In the genomic region with DNA sequence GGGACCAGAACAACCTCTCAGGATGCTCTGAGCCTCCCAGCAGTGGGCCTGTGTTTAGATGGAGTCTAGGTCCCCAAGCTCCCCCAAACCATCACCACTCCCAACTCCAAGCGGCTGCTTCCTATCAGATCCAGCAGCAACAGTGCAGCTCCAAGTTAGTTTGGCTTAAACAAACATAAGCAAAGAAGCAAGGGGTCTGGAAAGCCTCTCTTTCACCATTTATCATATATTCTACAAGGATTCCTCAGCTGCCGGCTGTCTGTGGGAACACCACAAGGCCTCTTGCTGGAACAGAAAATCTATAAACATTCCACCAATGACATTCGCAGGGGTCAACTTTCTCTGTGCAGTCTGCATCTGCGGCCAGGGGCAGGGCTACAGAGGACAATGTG, we compare ENCODE assay signal across 14 mouse cellular contexts. TPM values are rescaled to one million over a fixed set of nuclear protein-coding genes. Genes with fewer than 3 reads are reported as not detected.
DNase-seq lines count a peak whose midpoint lies in the region; ATAC-seq lines count a peak whose summit lies in the region.
"Had no signal": no experiment of that assay in that cellular context is flagged by ENCODE, and none has a peak within 500 bp of the region (broad histone marks: within the 10 kb centered on the region; RNA-seq: fewer than 3 reads in every experiment).

No protein-coding gene starts in this region.

- no peaks in the 10 kb centered on the region for H3K9me3 ChIP-seq in heart, embryonic 10.5 days
- no peaks in the 10 kb centered on the region for H3K9me3 ChIP-seq in limb, embryonic 12.5 days
- no peaks in the 10 kb centered on the region for H3K9me3 ChIP-seq in limb, embryonic 10.5 days (replicated peaks)
- H3K9me3 ChIP-seq in heart, embryonic 16.5 days (replicated peaks; ENCODE audit: control insufficient read depth, low read length) = no peaks in the 10 kb centered on the region
- no peaks in the 10 kb centered on the region for H3K9me3 ChIP-seq in liver, embryonic 16.5 days (replicated peaks; ENCODE audit: control insufficient read depth, low read length)
- no peaks in the 10 kb centered on the region for H3K9me3 ChIP-seq in midbrain, embryonic 10.5 days (replicated peaks)
- H3K9me3 ChIP-seq: embryonic facial prominence, embryonic 13.5 days; midbrain, embryonic 12.5 days; neural tube, embryonic 12.5 days had no signal

- H3K9ac ChIP-seq in limb, embryonic 12.5 days (replicated peaks) = no peak overlapping the region
- H3K9ac ChIP-seq in heart, embryonic 16.5 days (ENCODE audit: low read length) = peak overlapping the region; percentile 23; the same call in 1 of the 2 replicates
- H3K9ac ChIP-seq in liver, embryonic 16.5 days (ENCODE audit: low read depth, low read length) = no peak overlapping the region
- H3K9ac ChIP-seq: embryonic facial prominence, embryonic 13.5 days; midbrain, embryonic 12.5 days; neural tube, embryonic 12.5 days had no signal

- DNase-seq in heart, embryonic 10.5 days (ENCODE audit: low spot score) = no peak
- DNase-seq in heart, postnatal 25 days (ENCODE audit: low spot score) = no peak
- DNase-seq in limb, embryonic 10.5 days (ENCODE audit: low spot score) = no peak
- no peak for DNase-seq in midbrain, embryonic 10.5 days (ENCODE audit: low spot score)
- no peak for DNase-seq in left cerebral cortex, adult 11 months (ENCODE audit: low spot score)
- DNase-seq: cerebellum, adult 9-11 months; right cerebral cortex, postnatal 25 days had no signal

- H3K27me3 ChIP-seq in heart, embryonic 10.5 days (ENCODE audit: insufficient read depth, poor library complexity, severe bottlenecking) = no peaks in the 10 kb centered on the region
- H3K27me3 ChIP-seq in limb, embryonic 12.5 days = no peaks in the 10 kb centered on the region
- H3K27me3 ChIP-seq in limb, embryonic 10.5 days (ENCODE audit: low read depth, poor library complexity, severe bottlenecking) = no peaks in the 10 kb centered on the region
- H3K27me3 ChIP-seq in heart, embryonic 16.5 days (ENCODE audit: control insufficient read depth, insufficient read depth, low read length) = no peaks in the 10 kb centered on the region
- H3K27me3 ChIP-seq in liver, embryonic 16.5 days (ENCODE audit: control insufficient read depth, insufficient read depth, low read depth, low read length) = no peaks in the 10 kb centered on the region
- H3K27me3 ChIP-seq in midbrain, embryonic 10.5 days (ENCODE audit: low read depth, poor library complexity, severe bottlenecking) = no peaks in the 10 kb centered on the region
- H3K27me3 ChIP-seq: embryonic facial prominence, embryonic 13.5 days; midbrain, embryonic 12.5 days; neural tube, embryonic 12.5 days had no signal

- H3K4me1 ChIP-seq in heart, embryonic 10.5 days = peaks cover 85% of the 10 kb centered on the region
- H3K4me1 ChIP-seq in limb, embryonic 12.5 days (replicated peaks) = peaks cover 59% of the 10 kb centered on the region
- H3K4me1 ChIP-seq in limb, embryonic 10.5 days = peaks cover 54% of the 10 kb centered on the region
- peaks cover 83% of the 10 kb centered on the region for H3K4me1 ChIP-seq in heart, embryonic 16.5 days (ENCODE audit: control insufficient read depth, insufficient read depth, low read length)
- peaks cover 56% of the 10 kb centered on the region for H3K4me1 ChIP-seq in liver, embryonic 16.5 days (ENCODE audit: control insufficient read depth, low read depth, low read length)
- peaks cover 19% of the 10 kb centered on the region; the same call in 1 of the 2 replicates for H3K4me1 ChIP-seq in midbrain, embryonic 10.5 days
- H3K4me1 ChIP-seq: midbrain, embryonic 12.5 days had no signal

- 31% methylated on average over 4 of the region's 4 CpGs for WGBS in heart, embryonic 10.5 days
- WGBS in limb, embryonic 12.5 days = 46% methylated on average over 4 of the region's 4 CpGs
- WGBS in limb, embryonic 10.5 days = 52% methylated on average over 4 of the region's 4 CpGs
- 21% methylated on average over 4 of the region's 4 CpGs for WGBS in heart, embryonic 16.5 days
- 64% methylated on average over 4 of the region's 4 CpGs for whole genome bisulfite sequencing in liver, embryonic 16.5 days (ENCODE audit: insufficient replicate concordance)
- WGBS in midbrain, embryonic 10.5 days = 68% methylated on average over 4 of the region's 4 CpGs

- no peak overlapping the region for H3K4me2 ChIP-seq in limb, embryonic 12.5 days
- no peak overlapping the region for H3K4me2 ChIP-seq in heart, embryonic 16.5 days (ENCODE audit: low read depth, low read length)
- no peak overlapping the region for H3K4me2 ChIP-seq in liver, embryonic 16.5 days (ENCODE audit: low read depth, low read length)
- H3K4me2 ChIP-seq: embryonic facial prominence, embryonic 13.5 days; midbrain, embryonic 12.5 days; neural tube, embryonic 12.5 days had no signal

- intact Hi-C loops in heart, postnatal 25 days (cut with DNase I) = no loop called here

- H3K4me3 ChIP-seq in heart, embryonic 10.5 days = no peak overlapping the region
- no peak overlapping the region for H3K4me3 ChIP-seq in limb, embryonic 12.5 days (replicated peaks)
- no peak overlapping the region for H3K4me3 ChIP-seq in limb, embryonic 10.5 days
- no peak overlapping the region for H3K4me3 ChIP-seq in heart, embryonic 16.5 days (ENCODE audit: low read length)
- no peak overlapping the region for H3K4me3 ChIP-seq in liver, embryonic 16.5 days (ENCODE audit: low read depth, low read length)
- H3K4me3 ChIP-seq in midbrain, embryonic 10.5 days = no peak overlapping the region
- H3K4me3 ChIP-seq: embryonic facial prominence, embryonic 13.5 days; midbrain, embryonic 12.5 days; neural tube, embryonic 12.5 days had no signal

- ATAC-seq in limb, embryonic 12.5 days (ENCODE audit: insufficient number of reproducible peaks, insufficient read depth, low FRiP score, low TSS enrichment, low read depth) = no peak
- ATAC-seq in heart, embryonic 16.5 days (replicated peaks; ENCODE audit: extremely low read depth, insufficient read depth, low FRiP score) = no peak
- ATAC-seq in liver, embryonic 16.5 days (ENCODE audit: low read depth) = no peak
- ATAC-seq: inflammation-experienced regulatory T-cells, adult 6 months had no signal

- 0 out of 2 replicates have a peak overlapping the region, but pooled peaks have one; percentile 22 for H3K27ac ChIP-seq in heart, embryonic 10.5 days
- peak overlapping the region; percentile 23; the same call in 1 of the 2 replicates for H3K27ac ChIP-seq in limb, embryonic 12.5 days
- H3K27ac ChIP-seq in limb, embryonic 10.5 days = no peak overlapping the region
- peak overlapping the region; percentile 71 for H3K27ac ChIP-seq in heart, embryonic 16.5 days (ENCODE audit: low read length)
- peak overlapping the region; percentile 44; the same call in 1 of the 2 replicates for H3K27ac ChIP-seq in liver, embryonic 16.5 days (ENCODE audit: low read length)
- H3K27ac ChIP-seq in midbrain, embryonic 10.5 days (replicated peaks) = no peak overlapping the region
- H3K27ac ChIP-seq: embryonic facial prominence, embryonic 13.5 days; midbrain, embryonic 12.5 days; neural tube, embryonic 12.5 days had no signal

- no peaks in the 10 kb centered on the region for H3K36me3 ChIP-seq in heart, embryonic 10.5 days
- no peaks in the 10 kb centered on the region for H3K36me3 ChIP-seq in limb, embryonic 12.5 days
- no peaks in the 10 kb centered on the region for H3K36me3 ChIP-seq in limb, embryonic 10.5 days
- H3K36me3 ChIP-seq in heart, embryonic 16.5 days (ENCODE audit: control insufficient read depth, insufficient read depth) = no peaks in the 10 kb centered on the region
- H3K36me3 ChIP-seq in liver, embryonic 16.5 days (ENCODE audit: control insufficient read depth, insufficient read depth) = no peaks in the 10 kb centered on the region
- no peaks in the 10 kb centered on the region for H3K36me3 ChIP-seq in midbrain, embryonic 10.5 days
- H3K36me3 ChIP-seq: embryonic facial prominence, embryonic 13.5 days; midbrain, embryonic 12.5 days; neural tube, embryonic 12.5 days had no signal

RNA-seq across cellular contexts. Expression of gene Arhgap10, which starts 29.5 kb away (rescaled TPM):
- 22.8 and 25.7 TPM in 2 replicates for polyA plus RNA-seq in heart, embryonic 10.5 days (2016; fragmentation: Nextera tagmentation; extraction: Ambion mirVana)
- total RNA-seq in heart, postnatal 25 days (2021) = 10 to 100 TPM; 51.2 to 58.0 TPM
- polyA plus RNA-seq in limb, embryonic 12.5 days (2016; fragmentation: Nextera tagmentation; extraction: Ambion mirVana) = 36.8 and 39.2 TPM in 2 replicates
- 39.1 and 43.8 TPM in 2 replicates for polyA plus RNA-seq in limb, embryonic 10.5 days (2016; fragmentation: Nextera tagmentation; extraction: Ambion mirVana)
- 29.7 and 33.9 TPM in 2 replicates for polyA plus RNA-seq in heart, embryonic 16.5 days (2015; fragmentation: Nextera tagmentation; extraction: Ambion mirVana)
- 5.7 and 7.0 TPM in 2 replicates for polyA plus RNA-seq in liver, embryonic 16.5 days (2015; fragmentation: Nextera tagmentation; extraction: Ambion mirVana)
- 13.9 and 16.5 TPM in 2 replicates for polyA plus RNA-seq in midbrain, embryonic 10.5 days (2016; fragmentation: Nextera tagmentation; extraction: Ambion mirVana)

Comparison
In these comparisons a context has a peak if more than half of its experiments do, and no peak if none do; other contexts are left out.
1. H3K27ac ChIP-seq: peak in heart, embryonic 10.5 days (single experiment), limb, embryonic 12.5 days (single experiment), heart, embryonic 16.5 days (single experiment) and liver, embryonic 16.5 days (single experiment); none in limb, embryonic 10.5 days (single experiment) and midbrain, embryonic 10.5 days (single experiment).